Mouse (Mus musculus) testis, adult 2 months (tissue): ENCODE results near the gene Bnc2.

ENCODE experiments used
- CTCF ChIP-seq: fragments of 200-500 bp; IDR thresholded peaks from 2 replicates; pipeline ENCODE4 v1.5.1; 2012; ENCODE audit warnings: low read depth, mild to moderate bottlenecking, inconsistent platforms, low read length, moderate library complexity; ENCODE audit not compliant: control insufficient read depth, insufficient read depth, insufficient replicate concordance
- POLR2A ChIP-seq: fragments of 200-500 bp; IDR thresholded peaks from 2 replicates; pipeline ENCODE4 v1.6.1; 2012; ENCODE audit warnings: low read depth, mild to moderate bottlenecking, inconsistent platforms, low read length, moderate library complexity; ENCODE audit not compliant: control insufficient read depth

DNA sequence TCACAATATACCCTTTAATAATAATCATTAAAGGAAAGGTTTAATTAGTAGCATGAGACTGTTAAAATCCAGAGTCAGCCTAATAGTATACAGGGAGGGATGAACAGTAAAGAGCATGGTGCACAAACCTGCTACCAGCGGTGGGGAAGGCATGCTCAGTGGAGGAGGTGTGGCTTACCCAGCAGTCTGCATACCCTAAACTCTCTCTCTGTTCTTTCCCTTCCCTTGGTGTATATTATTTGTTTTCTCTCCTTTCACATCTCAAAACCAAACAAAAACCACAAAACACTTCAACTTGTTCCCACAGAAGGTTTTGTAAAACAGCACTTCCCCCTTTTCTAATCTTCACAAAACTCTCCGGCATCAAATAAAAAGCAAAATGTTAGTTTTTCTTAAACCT is 202.4 kb downstream of the Bnc2 start:
- TF ChIP-seq CTCF (no peak), POLR2A (no peak)
